Mouse (Mus musculus): ENCODE data around the gene Umad1.

The Umad1 gene

GRCm38 (mm10) chr6:8479176-8479575 lies 220.1 kb downstream of the Umad1 start:
- DNase-seq (ENCODE audit: low spot score) = no peak

GRCm38 (mm10) chr6:8484437-8485275 lies 225.6 kb downstream of the Umad1 start:
- no peak for DNase-seq (ENCODE audit: low spot score)

GRCm38 (mm10) chr6:8485414-8486175 lies 226.5 kb downstream of the Umad1 start:
- DNase-seq (ENCODE audit: low spot score) = no peak

- no peak for DNase-seq (ENCODE audit: low spot score)
Observed at GRCm38 (mm10) chr6:8486391-8487043, 227.4 kb downstream of the Umad1 start.

- DNase-seq (ENCODE audit: low spot score) = no peak
Observed at GRCm38 (mm10) chr6:8487044-8487853, 228.2 kb downstream of the Umad1 start.

GRCm38 (mm10) chr6:8488249-8488648 lies 229.2 kb downstream of the Umad1 start:
- no peak for DNase-seq (ENCODE audit: low spot score)

- no peak for DNase-seq (ENCODE audit: low spot score)
Observed at GRCm38 (mm10) chr6:8489266-8489665, 230.2 kb downstream of the Umad1 start.

GRCm38 (mm10) chr6:8489938-8490585 lies 231.0 kb downstream of the Umad1 start:
- no peak for DNase-seq (ENCODE audit: low spot score)

GRCm38 (mm10) chr6:8492248-8492647 lies 233.2 kb downstream of the Umad1 start:
- DNase-seq (ENCODE audit: low spot score) = no peak

GRCm38 (mm10) chr6:8495109-8495826 lies 236.2 kb downstream of the Umad1 start:
- no peak for DNase-seq (ENCODE audit: low spot score)

GRCm38 (mm10) chr6:8495827-8496222 lies 236.7 kb downstream of the Umad1 start:
- DNase-seq (ENCODE audit: low spot score) = no peak

GRCm38 (mm10) chr6:8497234-8497867 lies 238.3 kb downstream of the Umad1 start:
- no peak for DNase-seq (ENCODE audit: low spot score)

GRCm38 (mm10) chr6:8497868-8498257 lies 238.8 kb downstream of the Umad1 start:
- DNase-seq (ENCODE audit: low spot score) = no peak

GRCm38 (mm10) chr6:8498961-8499360 lies 239.9 kb downstream of the Umad1 start:
- DNase-seq (ENCODE audit: low spot score) = no peak

GRCm38 (mm10) chr6:8503953-8504352 lies 244.9 kb downstream of the Umad1 start:
- DNase-seq (ENCODE audit: low spot score) = no peak

GRCm38 (mm10) chr6:8504521-8505228 lies 245.6 kb downstream of the Umad1 start:
- DNase-seq (ENCODE audit: low spot score) = no peak

GRCm38 (mm10) chr6:8506631-8507030 lies 247.5 kb downstream of the Umad1 start:
- DNase-seq (ENCODE audit: low spot score) = no peak
